ENCODE assay signal across 22 mouse cellular contexts in genomic region chr11:18399561-18399960, GRCm38 (mm10).
DNase-seq lines count a peak whose midpoint lies in the region; ATAC-seq and TF ChIP-seq lines count a peak whose summit lies in the region.
"Had no signal": no experiment of that assay in that cellular context is flagged by ENCODE, and none has a peak within 500 bp of the region (broad histone marks: within the 10 kb centered on the region; RNA-seq: fewer than 3 reads in every experiment).

No protein-coding gene starts in this region.

- H3K27ac ChIP-seq in hindbrain, postnatal 0 days = no peak overlapping the region
- H3K27ac ChIP-seq in hindbrain, embryonic 10.5 days = no peak overlapping the region
- H3K27ac ChIP-seq in CH12.LX (ENCODE audit: insufficient read depth, low read depth) = no peak overlapping the region
- no peak overlapping the region for H3K27ac ChIP-seq in heart, embryonic 11.5 days (ENCODE audit: low read depth, low read length)
- H3K27ac ChIP-seq: embryonic facial prominence, embryonic 12.5 days; gastrocnemius, adult 2 months; hindbrain, embryonic 14.5 days had no signal

- TF ChIP-seq POLR2A in CH12.LX (IDR thresholded peaks at IDR 0.05; ENCODE audit: low read depth, low read length) = no peak

- H3K4me3 ChIP-seq in hindbrain, postnatal 0 days (ENCODE audit: low read length) = no peak overlapping the region
- no peak overlapping the region for H3K4me3 ChIP-seq in hindbrain, embryonic 10.5 days
- H3K4me3 ChIP-seq in CH12.LX (replicated peaks in 1 of 3; ENCODE audit: low read depth in 2 of 3, low read length in 2 of 3, poor library complexity in 1 of 3) = no peak overlapping the region
- H3K4me3 ChIP-seq in heart, embryonic 11.5 days (ENCODE audit: low read depth, low read length) = no peak overlapping the region
- H3K4me3 ChIP-seq: embryonic facial prominence, embryonic 12.5 days; gastrocnemius, adult 2 months had no signal

- peak; percentile 38 for TF ChIP-seq CTCF in hindbrain, postnatal 0 days (IDR thresholded peaks at IDR 0.05; ENCODE audit: low read depth)
- TF ChIP-seq CTCF in CH12.LX (conservative IDR thresholded peaks at IDR 0.05 in 1 of 2, IDR thresholded peaks at IDR 0.05 in 1 of 2; ENCODE audit: low read depth in 2 of 2, low read length in 2 of 2) = peak; percentile 24 to 56; a peak in 2 of 4 replicates

- ATAC-seq in hindbrain, postnatal 0 days = no peak
- ATAC-seq in heart, embryonic 11.5 days (replicated peaks; ENCODE audit: insufficient number of reproducible peaks, low FRiP score, low TSS enrichment) = no peak
- ATAC-seq: forebrain, embryonic 16.5 days; liver, postnatal 0 days; midbrain, embryonic 16.5 days had no signal

- H3K36me3 ChIP-seq in hindbrain, postnatal 0 days (ENCODE audit: insufficient read depth, low read length) = no peaks in the 10 kb centered on the region
- H3K36me3 ChIP-seq in hindbrain, embryonic 10.5 days = no peaks in the 10 kb centered on the region
- no peaks in the 10 kb centered on the region for H3K36me3 ChIP-seq in CH12.LX (replicated peaks in 1 of 2; ENCODE audit: control insufficient read depth in 1 of 2, insufficient read depth in 1 of 2, low read length in 1 of 2)
- no peaks in the 10 kb centered on the region for H3K36me3 ChIP-seq in heart, embryonic 11.5 days (ENCODE audit: control insufficient read depth, insufficient read depth, low read length)
- H3K36me3 ChIP-seq: embryonic facial prominence, embryonic 12.5 days had no signal

- dilution Hi-C loops in CH12.LX (cut with MboI; ENCODE audit: extremely low pct_ligation_motif_present, extremely low pct_unique_long_range_greater_than_20kb, low sequenced_read_pairs) = no loop called here

- WGBS in hindbrain, postnatal 0 days = 71% methylated on average over 4 of the region's 4 CpGs
- WGBS in hindbrain, embryonic 10.5 days = 63% methylated on average over 4 of the region's 4 CpGs
- 60% methylated on average over 4 of the region's 4 CpGs for WGBS in heart, embryonic 11.5 days (ENCODE audit: insufficient replicate concordance)

- in situ Hi-C loops in CH12.LX (cut with MboI; ENCODE audit: low pct_ligation_motif_present, low pct_unique_long_range_greater_than_20kb, low sequenced_read_pairs) = no loop called here

- H3K4me1 ChIP-seq in hindbrain, postnatal 0 days (ENCODE audit: insufficient read depth, low read length) = no peaks in the 10 kb centered on the region
- H3K4me1 ChIP-seq in hindbrain, embryonic 10.5 days (replicated peaks) = 0 out of 2 replicates have a peak, but pooled peaks cover 10% of the 10 kb centered on the region
- H3K4me1 ChIP-seq in CH12.LX (ENCODE audit: control insufficient read depth in 1 of 2, insufficient read depth in 2 of 2) = peaks cover 0 to 10% of the 10 kb centered on the region in 2 experiments; a peak in 1 of 4 replicates
- H3K4me1 ChIP-seq in heart, embryonic 11.5 days (ENCODE audit: control insufficient read depth, insufficient read depth, low read length) = no peaks in the 10 kb centered on the region
- H3K4me1 ChIP-seq: embryonic facial prominence, embryonic 12.5 days had no signal

- H3K9ac ChIP-seq in hindbrain, postnatal 0 days (replicated peaks; ENCODE audit: low read length) = no peak overlapping the region
- H3K9ac ChIP-seq in CH12.LX (ENCODE audit: insufficient read depth, low read depth) = no peak overlapping the region
- H3K9ac ChIP-seq in heart, embryonic 11.5 days (ENCODE audit: low read depth, low read length) = no peak overlapping the region
- H3K9ac ChIP-seq: embryonic facial prominence, embryonic 12.5 days; hindbrain, embryonic 14.5 days; liver, postnatal 0 days had no signal

- DNase-seq in hindbrain, postnatal 0 days (ENCODE audit: low spot score) = no peak
- DNase-seq in hindbrain, embryonic 10.5 days (ENCODE audit: low spot score) = no peak
- DNase-seq in 3T3-L1 (ENCODE audit: low read depth, low spot score) (peak; percentile 15), CH12.LX (ENCODE audit: extremely low read depth) (peak; percentile 45), adipocyte (ENCODE audit: low spot score) (peak; percentile 8)
- no peak for DNase-seq in left cerebral cortex, adult 8-10 months (ENCODE audit: low spot score in 2 of 2)
- DNase-seq in kidney, postnatal 25 days = no peak
- DNase-seq: adrenal gland, postnatal 25 days; cerebellum, adult 2 months; gastrocnemius, adult 2 months; heart, adult 18-20 months; kidney, adult 18-20 months; layer of hippocampus, postnatal 36 days; liver; liver, postnatal 0 days; right cerebral cortex, adult 18-20 months; thymus, adult 18-20 months had no signal

- TF ChIP-seq RAD21 in CH12.LX (IDR thresholded peaks at IDR 0.05; ENCODE audit: low read depth, low read length) = peak; percentile 50

- no peak overlapping the region for H3K4me2 ChIP-seq in hindbrain, postnatal 0 days (ENCODE audit: low read depth, low read length)
- no peak overlapping the region for H3K4me2 ChIP-seq in CH12.LX (ENCODE audit: insufficient read depth, low read depth, poor library complexity, severe bottlenecking)
- H3K4me2 ChIP-seq in heart, embryonic 11.5 days = no peak overlapping the region
- H3K4me2 ChIP-seq: embryonic facial prominence, embryonic 12.5 days; hindbrain, embryonic 14.5 days had no signal

- H3K9me3 ChIP-seq in hindbrain, postnatal 0 days (ENCODE audit: low read length) = no peaks in the 10 kb centered on the region
- H3K9me3 ChIP-seq in hindbrain, embryonic 10.5 days = no peaks in the 10 kb centered on the region
- H3K9me3 ChIP-seq in CH12.LX (replicated peaks; ENCODE audit: low read length) = no peaks in the 10 kb centered on the region
- no peaks in the 10 kb centered on the region for H3K9me3 ChIP-seq in heart, embryonic 11.5 days (replicated peaks; ENCODE audit: control insufficient read depth, low read length)
- H3K9me3 ChIP-seq: embryonic facial prominence, embryonic 12.5 days had no signal

- no peaks in the 10 kb centered on the region for H3K27me3 ChIP-seq in hindbrain, postnatal 0 days (ENCODE audit: insufficient read depth, low read length)
- no peaks in the 10 kb centered on the region for H3K27me3 ChIP-seq in hindbrain, embryonic 10.5 days (ENCODE audit: insufficient read depth, poor library complexity, severe bottlenecking)
- H3K27me3 ChIP-seq in CH12.LX (replicated peaks) = no peaks in the 10 kb centered on the region
- H3K27me3 ChIP-seq in heart, embryonic 11.5 days (ENCODE audit: control insufficient read depth, insufficient read depth, low read length) = no peaks in the 10 kb centered on the region
- H3K27me3 ChIP-seq: embryonic facial prominence, embryonic 12.5 days had no signal

- H3K79me2 ChIP-seq in CH12.LX (replicated peaks; ENCODE audit: control insufficient read depth, extremely low read depth, insufficient read depth, poor library complexity, severe bottlenecking) = no peaks in the 10 kb centered on the region

- no peak for TF ChIP-seq EP300 in CH12.LX (IDR thresholded peaks at IDR 0.05; ENCODE audit: low read length)

TF ChIP-seq in CH12.LX, 34 proteins besides CTCF, POLR2A, EP300 and RAD21:
- TF ChIP-seq ZC3H11A (IDR thresholded peaks at IDR 0.05; ENCODE audit: low read depth, low read length) (no peak), ELF1 (IDR thresholded peaks at IDR 0.05; ENCODE audit: low read depth, low read length) (no peak), JUND (conservative IDR thresholded peaks at IDR 0.05; ENCODE audit: low read depth, low read length) (no peak), SMC3 (IDR thresholded peaks at IDR 0.05; ENCODE audit: low read depth, low read length) (peak; percentile 27), HCFC1 (IDR thresholded peaks at IDR 0.05; ENCODE audit: low read depth, low read length) (no peak)

Comparison
In these comparisons a context has a peak if more than half of its experiments do, and no peak if none do; other contexts are left out.
1. DNase-seq: peak in 3T3-L1 (single experiment), CH12.LX (single experiment) and adipocyte (single experiment); none in hindbrain, postnatal 0 days (single experiment), hindbrain, embryonic 10.5 days (single experiment), left cerebral cortex, adult 8-10 months (0 of 2) and kidney, postnatal 25 days (0 of 2).